Mouse (Mus musculus): ENCODE data around the gene Ccm2l.

DNA sequence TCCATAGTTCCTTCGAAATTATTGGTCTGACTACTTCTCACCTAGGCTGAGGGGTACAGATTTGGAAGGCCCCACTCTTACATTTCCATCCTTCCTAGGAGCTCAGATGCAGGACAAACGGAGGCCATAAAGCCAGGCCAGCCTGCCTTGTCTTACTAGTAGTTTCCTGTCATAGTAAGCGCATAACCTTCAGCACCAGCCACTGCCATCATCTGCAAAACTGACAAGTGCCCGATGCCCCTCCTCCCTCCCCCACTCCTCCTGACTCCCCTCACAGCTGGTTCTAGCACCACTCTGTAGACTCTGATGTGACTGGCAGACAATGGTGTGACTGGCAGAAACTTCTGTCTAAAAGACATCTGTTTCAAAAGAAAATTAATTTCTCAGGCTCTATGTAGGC is 20.4 kb downstream of the Ccm2l start:
- TF ChIP-seq CTCF (IDR thresholded peaks at IDR 0.05; ENCODE audit: borderline replicate concordance, extremely low read depth, insufficient read depth, insufficient read length) (no peak), POLR2A (IDR thresholded peaks at IDR 0.05; ENCODE audit: borderline replicate concordance, extremely low read depth, insufficient read depth, insufficient read length, poor library complexity, severe bottlenecking) (no peak)

Measured in brain, embryonic 14.5 days (tissue).